Mouse (Mus musculus) CH12.LX (cell line): Measurements from ENCODE around the gene Polh. TPM values are rescaled to one million over a fixed set of nuclear protein-coding genes. Genes with fewer than 3 reads are reported as not detected.
A peak's percentile ranks its signal among the peaks of the same experiment; 100 is the strongest.

Experiments
- DNase-seq: peaks from one replicate; pipeline ENCODE4 v3.0.0-alpha.2; 2013; ENCODE audit errors: extremely low read depth
- H3K27ac ChIP-seq: 2 replicates; pipeline ENCODE4 v1.5.1; 2012; ENCODE audit warnings: low read depth, mild to moderate bottlenecking, control low read depth, moderate library complexity; ENCODE audit not compliant: insufficient read depth
- H3K27me3 ChIP-seq: replicated peaks from 2 replicates; pipeline ENCODE3; 2012; ENCODE audit warnings: inconsistent platforms
- H3K36me3 ChIP-seq, 2 experiments: replicated peaks in 1 of 2; 2 replicates each; pipeline versions ENCODE3 to v1.6.1; 2012; ENCODE audit warnings: inconsistent platforms in 1 of 2, low read length in 1 of 2, mild to moderate bottlenecking in 1 of 2, mixed read lengths in 1 of 2, moderate library complexity in 1 of 2; ENCODE audit not compliant: control insufficient read depth in 1 of 2, insufficient read depth in 1 of 2
- H3K4me1 ChIP-seq, 2 experiments: 2 replicates each; pipeline ENCODE4 v1.6.1; 2012; ENCODE audit warnings: inconsistent platforms in 1 of 2, moderate library complexity in 1 of 2; ENCODE audit not compliant: insufficient read depth in 2 of 2, control insufficient read depth in 1 of 2
- H3K4me2 ChIP-seq: 2 replicates; pipeline ENCODE4 v1.6.1; 2012; ENCODE audit warnings: low read depth, mild to moderate bottlenecking, control low read depth; ENCODE audit not compliant: poor library complexity, insufficient read depth, severe bottlenecking
- H3K4me3 ChIP-seq, 3 experiments: fragments of 150-350 bp in 1 of 3; sonication (generic) in 1 of 3; replicated peaks in 1 of 3; 2 replicates each; pipeline versions ENCODE3 to v1.5.1; 2011 to 2012; ENCODE audit warnings: low read depth in 2 of 3, low read length in 2 of 3, mild to moderate bottlenecking in 2 of 3, moderate library complexity in 2 of 3, control low read depth in 1 of 3, improper control_type of control experiment in 1 of 3, inconsistent platforms in 1 of 3, mixed read lengths in 1 of 3; ENCODE audit not compliant: poor library complexity in 1 of 3
- H3K79me2 ChIP-seq: replicated peaks from 2 replicates; pipeline ENCODE4 v1.6.1; 2012; ENCODE audit warnings: mild to moderate bottlenecking, moderate library complexity; ENCODE audit not compliant: control insufficient read depth, poor library complexity, insufficient read depth, severe bottlenecking; ENCODE audit errors: extremely low read depth
- H3K9ac ChIP-seq: 2 replicates; pipeline ENCODE4 v1.6.1; 2012; ENCODE audit warnings: low read depth, mild to moderate bottlenecking, control low read depth, moderate library complexity; ENCODE audit not compliant: insufficient read depth
- H3K9me3 ChIP-seq: replicated peaks from 2 replicates; pipeline ENCODE3; 2012; ENCODE audit warnings: low read length, inconsistent platforms, mixed read lengths
- BHLHE40 ChIP-seq: IDR thresholded peaks from 2 replicates; pipeline ENCODE4 v1.6.1; 2011; ENCODE audit warnings: mild to moderate bottlenecking, low read depth, low read length, improper control_type of control experiment
- CTCF ChIP-seq, 2 experiments: IDR thresholded peaks in 1 of 2; conservative IDR thresholded peaks in 1 of 2; 2 replicates each; pipeline ENCODE4 v1.5.1; 2011 to 2012; ENCODE audit warnings: low read depth in 2 of 2, low read length in 2 of 2, improper control_type of control experiment in 1 of 2, inconsistent platforms in 1 of 2, mild to moderate bottlenecking in 1 of 2, moderate library complexity in 1 of 2
- EP300 ChIP-seq: IDR thresholded peaks from 2 replicates; pipeline ENCODE4 v1.6.1; 2011; ENCODE audit warnings: low read length, improper control_type of control experiment
- GABPA ChIP-seq: IDR thresholded peaks from 2 replicates; pipeline ENCODE4 v1.6.1; 2012; ENCODE audit warnings: low read depth, low read length, improper control_type of control experiment, inconsistent platforms; ENCODE audit not compliant: insufficient replicate concordance
- HCFC1 ChIP-seq: IDR thresholded peaks from 2 replicates; pipeline ENCODE4 v1.6.1; 2012; ENCODE audit warnings: low read depth, mild to moderate bottlenecking, inconsistent platforms, low read length, improper control_type of control experiment
- IRF4 ChIP-seq: IDR thresholded peaks from 2 replicates; pipeline ENCODE4 v1.6.1; 2014; ENCODE audit warnings: low read depth, mild to moderate bottlenecking, inconsistent platforms, low read length, improper control_type of control experiment
- JUN ChIP-seq: IDR thresholded peaks from 2 replicates; pipeline ENCODE4 v1.6.1; 2011; ENCODE audit warnings: low read depth, mild to moderate bottlenecking, low read length, improper control_type of control experiment, moderate library complexity; ENCODE audit not compliant: insufficient read depth
- JUND ChIP-seq: conservative IDR thresholded peaks from 2 replicates; pipeline ENCODE4 v1.6.1; 2011; ENCODE audit warnings: low read depth, low read length, improper control_type of control experiment
- KAT2A ChIP-seq: IDR thresholded peaks from 2 replicates; pipeline ENCODE4 v1.6.1; 2012; ENCODE audit warnings: low read length, improper control_type of control experiment, inconsistent platforms; ENCODE audit not compliant: insufficient replicate concordance
- MXI1 ChIP-seq: IDR thresholded peaks from 2 replicates; pipeline ENCODE4 v1.6.1; 2011; ENCODE audit warnings: mild to moderate bottlenecking, low read depth, low read length, improper control_type of control experiment
- NELFE ChIP-seq: IDR thresholded peaks from 2 replicates; pipeline ENCODE4 v1.6.1; 2011; ENCODE audit warnings: low read depth, low read length, improper control_type of control experiment
- NRF1 ChIP-seq: IDR thresholded peaks from 2 replicates; pipeline ENCODE4 v1.6.1; 2014; ENCODE audit warnings: low read depth, mild to moderate bottlenecking, inconsistent platforms, low read length, improper control_type of control experiment, moderate library complexity
- PAX5 ChIP-seq: IDR thresholded peaks from 2 replicates; pipeline ENCODE4 v1.6.1; 2012; ENCODE audit warnings: low read length, inconsistent platforms, mixed read lengths
- POLR2A ChIP-seq: IDR thresholded peaks from 2 replicates; pipeline ENCODE4 v1.6.1; 2011; ENCODE audit warnings: low read depth, mild to moderate bottlenecking, improper control_type of control experiment, low read length
- POLR2AphosphoS2 ChIP-seq: IDR thresholded peaks from 2 replicates; pipeline ENCODE4 v1.6.1; 2011; ENCODE audit warnings: low read depth, low read length, improper control_type of control experiment
- RAD21 ChIP-seq: IDR thresholded peaks from 2 replicates; pipeline ENCODE4 v1.6.1; 2011; ENCODE audit warnings: low read depth, mild to moderate bottlenecking, low read length, improper control_type of control experiment, moderate library complexity
- SMC3 ChIP-seq: IDR thresholded peaks from 2 replicates; pipeline ENCODE4 v1.6.1; 2011; ENCODE audit warnings: low read depth, low read length, improper control_type of control experiment
- TBP ChIP-seq: conservative IDR thresholded peaks from 2 replicates; pipeline ENCODE4 v1.6.1; 2011; ENCODE audit warnings: low read depth, low read length, improper control_type of control experiment
- TCF12 ChIP-seq: IDR thresholded peaks from 2 replicates; pipeline ENCODE4 v1.6.1; 2014; ENCODE audit warnings: low read depth, mild to moderate bottlenecking, inconsistent platforms, low read length, improper control_type of control experiment
- USF1 ChIP-seq: IDR thresholded peaks from 2 replicates; pipeline ENCODE4 v1.6.1; 2014; ENCODE audit warnings: low read depth, mild to moderate bottlenecking, inconsistent platforms, low read length, improper control_type of control experiment
- USF2 ChIP-seq: conservative IDR thresholded peaks from 2 replicates; pipeline ENCODE4 v1.6.1; 2011; ENCODE audit warnings: low read depth, low read length, improper control_type of control experiment
- ZKSCAN1 ChIP-seq: IDR thresholded peaks from 2 replicates; pipeline ENCODE4 v1.6.1; 2012; ENCODE audit warnings: low read depth, inconsistent platforms, low read length, improper control_type of control experiment, borderline replicate concordance
- ZMIZ1 ChIP-seq: IDR thresholded peaks from 2 replicates; pipeline ENCODE4 v1.6.1; 2012; ENCODE audit warnings: low read depth, mild to moderate bottlenecking, inconsistent platforms, low read length, improper control_type of control experiment
- ZNF384 ChIP-seq: IDR thresholded peaks from 2 replicates; pipeline ENCODE4 v1.6.1; 2012; ENCODE audit warnings: low read depth, low read length, improper control_type of control experiment, inconsistent platforms
- dilution Hi-C: fragments of 300-500 bp; cut with MboI; formaldehyde crosslinking; loops from 2 replicates; pipeline ENCODE4 v1.14.3; 2020; ENCODE audit warnings: low sequenced_read_pairs; ENCODE audit not compliant: extremely low pct_unique_long_range_greater_than_20kb, extremely low pct_ligation_motif_present
- in situ Hi-C: fragments of 300-500 bp; cut with MboI; formaldehyde crosslinking; loops from 3 replicates; pipeline ENCODE4 v1.14.3; 2019; ENCODE audit warnings: low sequenced_read_pairs, low pct_ligation_motif_present, low pct_unique_long_range_greater_than_20kb, mixed read lengths
- polyA plus RNA-seq: library from polyadenylated mRNA; unstranded; fragments of >175 nt; gene quantifications from 2 replicates; pipeline ENCODE4 v1.2.1, GENCODE M21; 2012; ENCODE audit warnings: low read depth; ENCODE audit not compliant: insufficient read length
- total RNA-seq, 2 experiments: library from RNA; depleted of rRNA; stranded (reverse); fragments of 300-350 nt in 1 of 2; fragments of >200 nt in 1 of 2; gene quantifications; 2 replicates each; pipeline ENCODE4 v1.2.3; 2012 to 2014

Polh gene
- total and polyA plus RNA-seq, 3 experiments: 23.1 to 40.4 (median 36.0) TPM

- dilution Hi-C loops: no loop called here
- H3K4me1 ChIP-seq: peaks cover 0 to 7% of the 10 kb centered on the region in 2 experiments; a peak in 1 of 4 replicates
- H3K36me3 ChIP-seq: peaks cover 70 to 85% of the 10 kb centered on the region in 2 experiments
- TF ChIP-seq ZNF384 (no peak), BHLHE40 (no peak), HCFC1 (no peak), TBP (no peak), EP300 (no peak), GABPA (no peak), ZKSCAN1 (no peak), NRF1 (no peak), USF2 (no peak), NELFE (no peak), IRF4 (no peak), KAT2A (no peak), MXI1 (no peak), RAD21 (peak; percentile 43), CTCF (conservative IDR thresholded peaks at IDR 0.05 in 1 of 2, IDR thresholded peaks at IDR 0.05 in 1 of 2; ENCODE audit: low read depth in 2 of 2, low read length in 2 of 2) (peak; percentile 69 to 77), PAX5 (no peak), SMC3 (peak; percentile 53), JUN (no peak), POLR2AphosphoS2 (no peak)
- no peak overlapping the region for H3K4me2 ChIP-seq
- DNase-seq: peak; percentile 55
- no peaks in the 10 kb centered on the region for H3K9me3 ChIP-seq
- in situ Hi-C loops: no loop called here
- H3K4me3 ChIP-seq: no peak overlapping the region
- no peaks in the 10 kb centered on the region for H3K27me3 ChIP-seq
- H3K27ac ChIP-seq: no peak overlapping the region
- no peaks in the 10 kb centered on the region for H3K79me2 ChIP-seq
- H3K9ac ChIP-seq: no peak overlapping the region
These were observed 31.9 kb downstream of the Polh start for GRCm38 (mm10) chr17:46170538-46170937.

GRCm38 (mm10) chr17:46168768-46169167 is 33.7 kb downstream of the Polh start:
- Histone ChIP-seq H3K79me2 (peaks cover 2% of the 10 kb centered on the region; the same call in 1 of the 2 replicates), H3K27me3 (no peaks in the 10 kb centered on the region), H3K4me2 (no peak overlapping the region), H3K9ac (no peak overlapping the region), H3K4me3 (no peak overlapping the region), H3K9me3 (no peaks in the 10 kb centered on the region), H3K27ac (no peak overlapping the region), H3K36me3 (peaks cover 83 to 94% of the 10 kb centered on the region in 2 experiments), H3K4me1 (peaks cover 5 to 16% of the 10 kb centered on the region in 2 experiments; a peak in 3 of 4 replicates)
- in situ Hi-C loops: no loop called here
- no peak for DNase-seq
- TF ChIP-seq ZMIZ1 (no peak), TCF12 (no peak), USF2 (no peak), USF1 (no peak), PAX5 (no peak), HCFC1 (no peak), JUND (no peak), POLR2A (no peak), NRF1 (no peak), EP300 (no peak)
- dilution Hi-C loops: no loop called here
